Mouse (Mus musculus) splenic B cell, adult 2 months (primary cell): ENCODE results near the gene Usp48.

Source experiments
- DNase-seq: peaks from one replicate; pipeline ENCODE4 v3.0.0-alpha.2; 2011; ENCODE audit warnings: low read depth, low spot score
- H3K27me3 ChIP-seq: 2 replicates; pipeline ENCODE4 v1.6.1; 2012; ENCODE audit warnings: mild to moderate bottlenecking, low read length, moderate library complexity, mixed read lengths; ENCODE audit not compliant: control insufficient read depth, poor library complexity, insufficient read depth, severe bottlenecking
- H3K36me3 ChIP-seq: 2 replicates; pipeline ENCODE4 v1.6.1; 2012; ENCODE audit warnings: mild to moderate bottlenecking, low read length, moderate library complexity, mixed read lengths; ENCODE audit not compliant: control insufficient read depth, poor library complexity, insufficient read depth, severe bottlenecking

Gene Usp48

DNA sequence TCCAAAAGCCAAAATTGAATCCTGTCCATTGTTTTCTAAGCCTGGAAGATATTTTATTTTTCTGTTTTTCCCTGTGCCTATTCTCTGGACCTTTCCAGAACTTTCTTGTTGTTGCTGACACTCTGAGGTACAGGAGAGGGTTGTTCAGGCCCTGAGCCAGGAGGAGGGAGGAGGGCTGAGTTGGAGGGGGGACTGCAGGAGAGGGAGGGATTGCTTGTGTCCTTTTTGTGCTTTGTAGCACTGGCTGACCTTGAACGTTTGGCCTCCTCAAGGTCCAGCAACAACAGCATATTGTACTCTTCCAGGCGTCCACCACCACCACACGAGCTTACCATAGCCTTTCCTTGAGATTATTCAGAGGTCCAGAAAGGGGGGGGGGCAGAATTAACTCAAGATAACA lies 38.0 kb downstream of the Usp48 start:
- Histone ChIP-seq H3K36me3 (peaks cover 19% of the 10 kb centered on the region), H3K27me3 (no peaks in the 10 kb centered on the region)
- DNase-seq = no peak

DNA sequence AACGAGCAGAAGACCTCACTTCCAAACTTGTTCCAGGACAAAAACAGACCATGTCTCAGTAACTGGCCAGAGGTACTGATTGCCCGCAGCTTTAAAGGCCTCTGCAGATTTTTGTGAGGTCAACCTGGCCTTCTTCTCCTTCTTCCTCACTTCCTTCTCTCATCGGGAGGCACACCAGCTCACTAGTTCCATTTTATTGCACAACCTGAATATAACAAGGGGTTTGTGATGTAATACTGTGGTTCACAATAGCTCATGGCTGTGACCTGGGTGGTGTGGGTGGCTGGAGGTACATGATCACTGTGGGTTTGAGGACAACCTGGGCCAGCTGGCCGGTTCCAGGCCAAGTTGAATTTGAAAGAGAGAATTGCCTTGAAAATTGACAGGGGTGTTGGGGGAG lies 39.8 kb downstream of the Usp48 start:
- peaks cover 16% of the 10 kb centered on the region for H3K36me3 ChIP-seq
- no peaks in the 10 kb centered on the region for H3K27me3 ChIP-seq
- DNase-seq = no peak

DNA sequence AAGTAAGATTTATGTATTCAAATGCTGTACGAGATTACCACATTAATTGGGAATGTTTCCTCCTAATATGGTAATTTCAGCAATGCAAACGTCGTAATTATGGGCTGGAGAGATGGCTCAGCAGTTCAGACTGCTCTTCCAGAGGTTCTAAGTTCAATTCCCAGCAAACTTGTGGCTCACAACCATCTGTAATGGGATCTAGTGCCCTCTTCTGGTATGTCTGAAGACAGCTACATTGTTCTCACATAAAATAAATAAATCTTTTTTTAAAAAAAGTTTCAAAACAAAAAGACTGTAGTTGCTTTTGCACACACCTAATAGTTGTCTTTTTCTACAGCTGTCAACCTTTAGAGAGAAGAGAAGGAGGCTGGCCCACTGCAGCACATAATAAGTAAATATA lies 43.0 kb downstream of the Usp48 start:
- no peak for DNase-seq
- Histone ChIP-seq H3K36me3 (peaks cover 21% of the 10 kb centered on the region), H3K27me3 (no peaks in the 10 kb centered on the region)

DNA sequence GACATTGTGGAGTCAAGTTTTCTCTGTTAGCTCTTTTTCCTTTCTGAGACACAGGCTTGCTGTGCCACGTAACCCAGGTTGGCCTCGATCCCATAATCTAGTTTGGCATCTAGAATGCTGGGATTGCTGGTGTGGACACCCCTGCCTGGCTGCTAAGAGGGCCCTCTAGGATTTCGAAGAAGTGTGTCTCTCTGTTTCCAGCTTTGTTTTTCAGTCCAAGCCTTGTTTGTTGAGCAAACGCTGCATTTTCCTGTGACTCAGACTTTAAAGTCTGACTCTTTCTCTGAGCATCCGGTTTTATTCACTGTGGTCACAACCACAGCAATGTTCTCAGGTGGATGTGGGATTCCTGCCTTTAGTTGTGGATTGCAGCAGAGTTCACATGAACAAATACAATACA lies 48.0 kb downstream of the Usp48 start:
- Histone ChIP-seq H3K27me3 (no peaks in the 10 kb centered on the region), H3K36me3 (peaks cover 23% of the 10 kb centered on the region)
- DNase-seq = no peak

DNA sequence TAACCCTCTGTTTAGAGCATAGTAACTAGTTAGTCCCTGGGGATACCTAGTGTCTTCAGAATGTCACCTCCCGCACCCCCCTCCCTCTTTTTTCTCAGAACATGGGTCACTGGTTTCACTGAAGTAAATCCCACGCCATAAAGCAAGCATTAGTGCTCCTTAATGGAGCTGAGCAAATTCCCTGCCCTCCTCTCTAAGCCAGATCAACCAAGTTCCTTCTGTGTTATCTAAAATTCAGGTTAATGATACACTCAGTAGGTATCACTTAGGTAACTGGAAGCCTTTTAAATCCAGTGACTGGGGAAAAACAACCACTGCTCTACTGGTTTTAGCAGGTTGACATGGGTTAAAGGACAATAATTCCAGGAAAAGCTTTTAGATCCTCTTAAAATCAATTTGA lies 48.5 kb downstream of the Usp48 start:
- Histone ChIP-seq H3K36me3 (peaks cover 23% of the 10 kb centered on the region), H3K27me3 (no peaks in the 10 kb centered on the region)
- no peak for DNase-seq

DNA sequence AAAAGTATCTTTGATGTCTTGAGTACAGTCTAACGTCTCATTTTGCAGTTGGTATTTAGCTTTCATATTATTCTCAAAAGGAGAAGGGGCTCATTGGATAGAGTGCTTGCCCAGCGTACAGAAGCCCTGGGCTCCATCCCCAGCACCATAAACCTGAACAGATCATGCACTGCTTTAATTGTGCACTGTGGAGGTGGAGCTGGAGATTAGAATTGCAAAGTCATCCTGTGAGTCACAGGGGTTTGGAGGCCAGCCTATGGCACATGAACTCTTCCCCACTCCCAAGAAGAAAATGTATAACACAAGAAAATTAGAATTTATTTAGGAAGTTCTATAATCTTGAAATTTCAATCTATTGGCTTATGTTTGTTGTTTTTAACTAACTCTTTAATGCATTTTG lies 49.9 kb downstream of the Usp48 start:
- Histone ChIP-seq H3K27me3 (no peaks in the 10 kb centered on the region), H3K36me3 (peaks cover 26% of the 10 kb centered on the region)
- DNase-seq = no peak

DNA sequence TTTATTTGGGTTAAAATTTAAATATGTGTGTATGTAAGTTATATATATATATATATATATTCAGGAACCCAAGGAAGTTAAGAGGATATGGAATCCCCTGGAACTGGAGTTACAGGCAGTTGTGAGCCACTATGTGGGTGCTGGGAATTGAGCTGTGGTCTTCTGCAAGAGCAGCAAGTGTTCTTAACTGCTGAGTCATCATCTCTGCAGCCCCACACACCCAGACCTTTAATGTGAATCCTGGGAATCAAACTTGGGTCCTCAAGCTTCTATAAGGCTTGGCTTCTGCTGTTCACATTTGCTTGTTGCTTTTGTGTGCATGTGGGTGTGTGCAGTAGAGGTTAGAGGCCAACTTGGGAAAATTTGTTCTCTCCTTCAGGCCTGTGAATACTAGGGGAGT lies 52.7 kb downstream of the Usp48 start:
- no peak for DNase-seq
- Histone ChIP-seq H3K27me3 (no peaks in the 10 kb centered on the region), H3K36me3 (peaks cover 22% of the 10 kb centered on the region)

DNA sequence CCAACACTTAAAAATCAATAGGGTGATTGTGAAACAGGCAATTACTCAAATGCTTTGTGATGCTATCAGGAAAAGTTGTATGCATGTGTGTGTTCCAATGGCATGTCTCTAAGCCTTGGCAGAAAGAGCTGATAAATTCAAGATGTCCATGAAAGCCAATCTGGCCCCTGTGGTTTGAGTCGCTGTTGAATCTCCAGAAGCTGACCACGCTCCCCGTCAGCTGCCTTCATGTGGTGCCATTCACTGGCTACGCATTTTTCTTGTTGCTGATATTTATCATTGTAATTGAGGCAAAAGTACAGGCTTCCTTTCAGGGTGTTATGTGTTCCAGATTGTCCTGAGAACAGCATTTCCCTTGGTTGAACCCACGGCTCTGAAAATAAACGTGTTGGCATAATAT lies 54.1 kb downstream of the Usp48 start:
- peaks cover 23% of the 10 kb centered on the region for H3K36me3 ChIP-seq
- DNase-seq = no peak
- H3K27me3 ChIP-seq = no peaks in the 10 kb centered on the region

DNA sequence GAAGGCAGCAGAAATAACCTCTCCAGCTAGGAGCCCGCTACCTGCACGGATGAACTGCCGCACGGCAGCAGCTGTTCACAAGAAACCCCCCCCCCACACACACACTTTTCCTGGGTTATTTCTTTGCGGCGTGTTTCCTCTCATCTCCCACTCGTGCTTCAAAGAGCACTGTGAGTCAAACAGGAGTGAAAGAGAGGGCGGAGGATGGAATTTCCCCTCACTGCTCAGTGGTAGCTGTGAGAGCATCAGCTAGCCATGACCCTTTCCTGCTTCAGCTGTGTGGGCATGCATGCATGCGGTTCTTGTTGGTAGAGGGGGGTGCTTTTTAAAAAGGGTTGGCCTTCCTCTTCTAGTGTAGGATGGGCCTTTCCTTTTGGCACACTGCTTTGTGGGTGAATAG lies 54.7 kb downstream of the Usp48 start:
- no peak for DNase-seq
- Histone ChIP-seq H3K36me3 (peaks cover 23% of the 10 kb centered on the region), H3K27me3 (no peaks in the 10 kb centered on the region)

DNA sequence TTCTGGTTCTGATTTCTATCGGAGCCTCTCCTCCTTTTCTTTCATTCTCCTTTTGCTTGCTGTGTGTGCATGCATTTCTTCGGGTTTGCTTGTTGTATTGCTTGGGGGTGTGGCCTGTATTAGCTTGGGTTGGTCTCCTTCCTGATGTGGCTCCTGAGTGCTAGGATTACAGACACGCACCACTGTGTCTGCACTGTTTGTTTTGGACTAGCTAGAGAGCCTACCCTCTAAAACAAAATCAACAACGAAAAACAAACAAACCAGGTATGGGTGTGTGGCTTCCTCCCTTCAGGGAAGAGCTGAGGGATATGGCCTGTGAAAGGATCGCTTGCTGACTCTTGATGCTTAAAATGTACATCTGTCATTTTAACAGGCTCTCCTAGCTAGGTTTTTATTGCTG lies 57.4 kb downstream of the Usp48 start:
- Histone ChIP-seq H3K36me3 (peaks cover 19% of the 10 kb centered on the region), H3K27me3 (no peaks in the 10 kb centered on the region)
- DNase-seq = no peak

DNA sequence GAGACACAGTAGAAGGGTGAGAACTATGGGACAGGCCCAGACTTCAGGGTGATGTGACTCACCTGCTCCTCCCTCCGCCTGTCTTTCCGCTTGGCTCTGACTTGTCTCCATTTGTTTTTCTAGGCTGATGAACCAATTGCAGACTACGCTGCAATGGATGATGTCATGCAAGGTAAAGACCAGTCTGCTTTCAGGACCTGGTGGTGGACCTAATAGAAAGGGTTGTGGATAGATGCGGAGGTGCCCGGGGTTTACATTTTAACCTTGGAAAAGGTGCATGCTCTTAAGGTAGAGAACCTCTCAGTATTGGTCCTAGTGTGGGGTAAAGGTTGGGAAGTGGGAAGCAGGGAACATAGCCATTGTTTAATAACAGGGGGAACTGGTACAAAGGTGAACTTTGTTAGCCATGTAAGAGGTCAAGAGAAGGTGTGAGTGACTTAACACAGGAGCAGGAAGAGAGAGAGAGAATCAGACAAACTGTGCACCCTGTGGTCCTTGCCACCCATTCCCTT lies 59.3 kb downstream of the Usp48 start:
- Histone ChIP-seq H3K27me3 (no peaks in the 10 kb centered on the region), H3K36me3 (peaks cover 16% of the 10 kb centered on the region)
- DNase-seq = no peak

DNA sequence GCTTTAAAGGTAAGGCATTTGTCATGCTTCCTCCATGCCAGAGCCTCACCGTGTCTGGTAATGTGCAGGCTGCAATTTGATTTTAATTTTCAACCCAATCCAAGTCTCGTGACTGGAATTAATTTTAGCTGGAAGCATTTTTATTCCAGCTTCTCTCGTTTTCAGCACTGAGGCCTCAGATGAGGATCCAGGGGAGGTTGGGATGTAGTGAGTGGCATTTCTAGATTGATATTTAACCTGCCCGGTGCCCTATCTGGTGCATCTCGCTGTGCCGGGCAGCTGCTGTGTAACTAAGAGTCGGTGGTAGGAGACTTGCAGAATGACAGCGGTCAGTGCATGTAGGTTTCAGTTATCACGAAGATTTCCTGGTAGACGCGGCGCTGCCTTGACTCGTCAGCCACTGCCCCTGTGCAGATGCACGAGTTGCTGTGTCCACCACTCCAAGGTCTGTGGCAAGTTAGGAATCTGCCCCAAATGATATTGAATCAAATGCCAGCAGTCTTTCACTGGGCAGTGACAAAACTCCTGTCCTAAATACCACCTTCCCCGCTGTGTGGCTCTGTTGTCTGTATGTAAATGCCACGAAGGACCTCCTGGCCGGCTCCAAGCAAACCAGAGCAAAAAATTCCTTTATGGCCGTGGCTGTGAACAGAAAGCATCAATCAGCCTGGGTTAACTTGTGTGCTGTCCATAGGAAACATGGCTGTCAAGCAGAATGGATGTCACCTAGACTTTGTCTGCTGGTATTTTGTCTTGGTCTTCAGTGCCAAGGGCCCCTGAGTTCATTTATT lies 61.9 kb downstream of the Usp48 start:
- H3K27me3 ChIP-seq = no peaks in the 10 kb centered on the region
- H3K36me3 ChIP-seq = peaks cover 10% of the 10 kb centered on the region
- DNase-seq = no peak

DNA sequence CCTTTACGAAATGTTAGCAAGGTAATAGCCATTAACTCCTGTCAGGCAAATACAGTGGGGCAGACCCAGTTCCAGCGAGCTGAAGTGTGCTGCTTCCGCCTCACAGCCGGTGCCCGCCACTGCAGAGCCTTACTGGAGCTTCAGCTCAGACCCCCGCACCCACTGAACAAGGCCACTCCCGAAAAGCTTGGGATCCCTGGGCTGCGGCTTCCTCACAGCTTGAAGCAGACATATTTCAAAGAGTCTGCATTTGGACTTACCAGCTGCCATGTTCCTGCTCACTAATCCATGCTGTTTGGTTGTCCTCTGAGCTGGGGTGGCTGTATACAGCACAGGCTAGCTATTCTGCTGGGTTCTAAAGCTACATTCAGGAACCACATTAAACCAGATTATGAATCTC lies 64.1 kb downstream of the Usp48 start:
- Histone ChIP-seq H3K36me3 (peaks cover 8% of the 10 kb centered on the region), H3K27me3 (no peaks in the 10 kb centered on the region)
- no peak for DNase-seq

DNA sequence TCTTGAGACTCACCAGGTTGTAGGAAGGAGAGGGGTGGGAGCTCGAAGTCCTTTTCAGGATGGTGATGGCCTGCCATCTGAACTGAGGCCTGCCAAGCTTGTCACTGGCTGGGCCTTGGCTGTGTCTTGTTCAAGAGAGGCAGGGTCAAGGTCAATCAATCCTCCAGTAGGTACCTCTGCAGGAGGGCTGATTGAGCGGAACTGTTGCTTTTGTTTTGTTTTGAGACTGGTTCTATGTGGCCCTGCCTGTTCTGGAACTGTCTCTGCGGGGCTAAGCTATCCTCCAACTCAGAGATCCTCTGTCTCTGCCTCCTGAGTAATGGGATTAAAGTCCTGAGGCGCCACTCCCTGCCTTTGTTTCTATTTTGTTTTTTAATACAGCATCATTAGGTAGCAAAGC lies 66.0 kb downstream of the Usp48 start:
- Histone ChIP-seq H3K36me3 (peaks cover 5% of the 10 kb centered on the region), H3K27me3 (no peaks in the 10 kb centered on the region)
- no peak for DNase-seq

DNA sequence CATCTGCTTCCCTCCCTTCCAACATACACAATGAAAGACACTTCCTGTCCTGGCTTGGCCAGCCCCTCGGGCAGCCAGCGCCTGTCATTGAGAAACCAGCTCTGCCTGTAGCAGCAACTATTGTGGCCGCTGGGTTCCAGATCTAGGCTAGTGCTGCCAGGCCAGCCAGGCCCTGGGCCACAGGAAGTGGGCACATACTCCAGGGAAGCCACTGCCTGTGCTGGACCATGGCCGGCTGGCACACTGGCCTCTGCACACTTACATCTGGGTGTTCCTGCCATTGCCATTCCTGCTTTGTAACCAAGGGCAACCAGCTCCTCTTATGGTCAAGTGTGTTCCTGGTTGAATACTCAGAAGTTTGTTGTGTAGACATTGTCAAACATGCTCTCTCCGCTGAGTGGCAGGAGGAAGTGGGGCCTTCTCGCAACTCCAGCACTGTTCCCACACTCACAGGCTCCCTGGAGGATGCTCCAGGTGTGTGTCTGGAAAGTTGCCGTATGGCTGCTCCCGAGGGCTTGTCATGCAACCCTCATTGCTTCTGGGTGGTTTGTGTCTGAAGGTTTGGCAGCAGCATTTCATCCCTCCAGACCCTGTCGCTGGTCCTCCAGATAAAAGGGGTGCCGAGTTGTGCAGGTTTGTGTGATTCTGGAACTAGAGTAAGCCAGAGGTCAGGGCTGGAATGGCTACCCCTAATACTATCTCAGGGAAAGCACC lies 67.0 kb downstream of the Usp48 start:
- DNase-seq = no peak
- Histone ChIP-seq H3K27me3 (no peaks in the 10 kb centered on the region; the same call in 1 of the 2 replicates), H3K36me3 (peaks cover 5% of the 10 kb centered on the region)
